Mouse (Mus musculus) kidney, adult 2 months (tissue): Measurements from ENCODE around the gene Rab1a.

Experiments
- CTCF ChIP-seq: fragments of 200-500 bp; conservative IDR thresholded peaks from 2 replicates; pipeline ENCODE4 v1.5.1; 2011; ENCODE audit warnings: low read depth, mild to moderate bottlenecking, control low read depth, low read length, moderate library complexity, mixed read lengths; ENCODE audit not compliant: insufficient read depth, insufficient read length
- POLR2A ChIP-seq: fragments of 200-500 bp; IDR thresholded peaks from one replicate; pipeline ENCODE4 v1.6.1; 2011; ENCODE audit warnings: low read depth, low read length, control low read depth

DNA sequence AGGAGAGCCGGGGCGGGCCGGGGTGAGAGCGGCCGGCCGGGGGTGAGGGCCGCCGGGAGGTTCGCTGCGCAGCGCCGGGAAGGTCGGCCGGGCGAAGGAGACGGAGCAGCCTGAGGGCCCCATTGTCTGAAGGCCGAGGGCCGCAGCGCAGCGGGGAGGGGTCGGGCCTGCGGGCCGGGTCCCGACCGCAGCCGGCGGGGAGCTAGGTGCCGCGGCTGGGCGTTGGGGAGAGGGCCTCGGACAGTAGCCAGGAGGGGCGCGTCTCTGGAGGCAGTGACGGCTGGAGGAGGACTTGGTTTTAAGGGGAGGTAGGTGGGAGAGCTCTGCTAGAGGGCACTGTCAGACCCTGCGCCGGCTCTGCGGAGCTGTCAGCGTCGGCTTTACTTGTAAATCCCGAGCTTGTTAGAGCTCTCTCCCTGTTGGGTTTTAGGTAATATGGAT lies 449 bp downstream of the Rab1a start:
- TF ChIP-seq CTCF (no peak), POLR2A (no peak)
